Mouse (Mus musculus) heart, postnatal 36 days (tissue): ENCODE data around the gene Mog. TPM values are rescaled to one million over a fixed set of nuclear protein-coding genes. Genes with fewer than 3 reads are reported as not detected.
"Not testable (repeated sequence)": the region's sequence is repeated elsewhere in the genome, so short reads cannot be mapped to it uniquely, and the experiment has no call there.

ENCODE experiments used
- DNase-seq, 2 experiments: peaks; one replicate each; pipeline ENCODE4 v3.0.0; 2021 to 2022
- intact Hi-C: fragments of 180-260 bp; cut with DNase I; formaldehyde crosslinking; loops from one replicate; pipeline ENCODE4 v1.15.1; 2025
- total RNA-seq, 2 experiments: library from RNA; stranded (reverse); gene quantifications; 2 replicates each; pipeline ENCODE4 v1.2.3; 2021

The Mog gene
- total RNA-seq, 2 experiments from 2014 or later = not detected

GRCm38 (mm10) chr17:36998477-36998876 is 24.7 kb downstream of the Mog start:
- intact Hi-C loops = loop anchor here (5.0 kb wide), 1 partner anchor 106 kb away; the partner anchor contains the start of gene Trim40
- no peak for DNase-seq

GRCm38 (mm10) chr17:36997033-36997735 is 26.0 kb downstream of the Mog start:
- peak; percentile 76 to 85 for DNase-seq
- intact Hi-C loops = loop anchor here (1.0 to 5.0 kb wide), 2 partner anchors 82 to 105 kb away; partner anchors contain the start of gene Trim40

GRCm38 (mm10) chr17:36995448-36995847 is 27.8 kb downstream of the Mog start:
- intact Hi-C loops = loop anchor here (5.0 kb wide), 1 partner anchor 103 kb away; the partner anchor contains the start of gene Trim40
- DNase-seq = no peak

- intact Hi-C loops = no loop called here
- no peak for DNase-seq
Observed at GRCm38 (mm10) chr17:36994528-36994927, 28.7 kb downstream of the Mog start.

GRCm38 (mm10) chr17:36993770-36994325 is 29.4 kb downstream of the Mog start:
- intact Hi-C loops = no loop called here
- DNase-seq = no peak

- intact Hi-C loops = no loop called here
- no peak for DNase-seq
Observed at GRCm38 (mm10) chr17:36992336-36993104, 30.7 kb downstream of the Mog start.

GRCm38 (mm10) chr17:36990630-36991029 is 32.6 kb downstream of the Mog start:
- intact Hi-C loops, DNase-seq: not testable (repeated sequence)

GRCm38 (mm10) chr17:36989437-36989836 is 33.8 kb downstream of the Mog start, which contains the start of gene H2-M5:
Gene H2-M5 (minus strand): TSS chr17:36989537.
- intact Hi-C loops = no loop called here
- no peak for DNase-seq

GRCm38 (mm10) chr17:36988475-36988874 is 34.7 kb downstream of the Mog start:
- no peak for DNase-seq
- intact Hi-C loops = no loop called here

- intact Hi-C loops = no loop called here
Observed at GRCm38 (mm10) chr17:36982253-36983155, 40.7 kb downstream of the Mog start.

GRCm38 (mm10) chr17:36981845-36982244 is 41.4 kb downstream of the Mog start:
- DNase-seq = no peak
- intact Hi-C loops = no loop called here

More at GRCm38 (mm10) chr17:36982253-36983155, 40.7 kb downstream of the Mog start:
- no peak for DNase-seq

GRCm38 (mm10) chr17:36981221-36981813 is 41.9 kb downstream of the Mog start, which contains the start of gene 2410137M14Rik:
Gene 2410137M14Rik (minus strand): TSS chr17:36981237.
- intact Hi-C loops = no loop called here
- DNase-seq = peak; percentile 9 to 22

GRCm38 (mm10) chr17:36973271-36973787 is 49.9 kb downstream of the Mog start:
- no peak for DNase-seq
- intact Hi-C loops = no loop called here

- DNase-seq = no peak
- intact Hi-C loops = no loop called here
Observed at GRCm38 (mm10) chr17:36972791-36973190, 50.4 kb downstream of the Mog start.

GRCm38 (mm10) chr17:36971172-36971850 is 51.9 kb downstream of the Mog start:
- intact Hi-C loops = no loop called here
- DNase-seq = no peak

GRCm38 (mm10) chr17:36970316-36970890 is 52.8 kb downstream of the Mog start:
- intact Hi-C loops = no loop called here
- no peak for DNase-seq

GRCm38 (mm10) chr17:36966875-36967274 is 56.3 kb downstream of the Mog start:
- intact Hi-C loops = no loop called here

GRCm38 (mm10) chr17:36961125-36961524 is 62.1 kb downstream of the Mog start:
- no peak for DNase-seq
- intact Hi-C loops = no loop called here

More at GRCm38 (mm10) chr17:36966875-36967274, 56.3 kb downstream of the Mog start:
- DNase-seq = no peak
